Mouse (Mus musculus) myocyte (in vitro differentiated cells): Measurements from ENCODE around the gene Rbm44.

Experiments used
- E2F4 ChIP-seq: IDR thresholded peaks from one replicate; pipeline ENCODE4 v1.6.1; 2011; ENCODE audit warnings: mild to moderate bottlenecking, control low read depth, moderate library complexity; ENCODE audit not compliant: insufficient read depth
- POLR2A ChIP-seq: IDR thresholded peaks from one replicate; pipeline ENCODE4 v1.6.1; 2011; ENCODE audit warnings: low read depth, mild to moderate bottlenecking, control low read depth, moderate library complexity; ENCODE audit not compliant: insufficient read length
- USF1 ChIP-seq: IDR thresholded peaks from one replicate; pipeline ENCODE4 v1.6.1; 2011; ENCODE audit warnings: low read depth, mild to moderate bottlenecking, control low read depth, moderate library complexity

- TF ChIP-seq POLR2A (no peak), USF1 (no peak), E2F4 (no peak)
These were observed 59.4 kb downstream of the Rbm44 start for GRCm38 (mm10) chr1:91204221-91204765.
